19 mouse cellular contexts compared by ENCODE assay signal in the genomic region with DNA sequence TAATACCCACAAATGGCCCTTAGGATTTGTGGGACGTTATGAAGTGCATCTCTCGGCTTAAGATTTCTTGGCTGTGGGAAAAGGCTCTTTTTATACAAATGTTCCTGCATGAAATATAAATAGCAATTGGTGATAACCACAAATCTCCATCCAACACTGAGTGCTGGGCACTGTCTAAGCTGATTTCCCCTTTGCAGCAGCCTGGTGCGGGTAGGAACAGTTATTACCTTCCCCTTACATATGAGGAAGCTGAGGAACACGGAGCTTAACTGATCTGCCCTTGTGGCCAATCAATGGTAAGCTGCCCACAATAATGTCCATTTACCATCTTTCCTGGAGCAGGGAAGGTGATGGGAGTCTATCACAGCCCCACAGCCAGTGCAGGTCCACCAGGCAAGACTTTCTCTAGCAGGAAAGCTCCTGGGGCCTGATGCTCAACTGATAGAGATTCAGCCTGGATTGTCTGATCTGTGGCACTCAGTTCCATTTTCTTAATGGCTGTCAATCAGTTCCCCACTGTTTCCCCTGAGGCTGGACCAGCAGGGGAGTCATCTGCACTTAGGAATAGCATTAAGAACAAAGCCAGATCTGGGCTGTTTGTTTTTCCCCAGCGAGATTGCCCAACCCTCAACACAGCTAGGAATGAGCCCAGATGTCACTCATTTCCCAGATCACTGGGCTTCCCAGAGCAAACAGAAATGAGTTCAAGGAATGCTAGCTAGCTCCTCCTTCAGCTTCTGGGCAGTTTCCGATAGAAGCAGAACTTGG. TPM values are rescaled to one million over a fixed set of nuclear protein-coding genes. Genes with fewer than 3 reads are reported as not detected.
DNase-seq lines count a peak whose midpoint lies in the region; ATAC-seq and TF ChIP-seq lines count a peak whose summit lies in the region.
"Had no signal": no experiment of that assay in that cellular context is flagged by ENCODE, and none has a peak within 500 bp of the region (broad histone marks: within the 10 kb centered on the region; RNA-seq: fewer than 3 reads in every experiment).

No protein-coding gene starts in this region.

- intact Hi-C loops in left cerebral cortex, adult 2 months (cut with DNase I): loop anchor here (5.0 kb wide), 1 partner anchor 165 kb away; no protein-coding TSS in a partner anchor
- intact Hi-C loops in left cerebral cortex, postnatal 36 days (cut with DNase I): no loop called here

- H3K4me3 ChIP-seq in left cerebral cortex, adult 2 months: no peak overlapping the region
- no peak overlapping the region for H3K4me3 ChIP-seq in thymus, adult 2 months (ENCODE audit: control insufficient read depth, insufficient read depth, low read length)
- H3K4me3 ChIP-seq: erythroblast, embryonic 14.5 days; gastrocnemius, adult 2 months; intestine, embryonic 15.5 days; stomach, embryonic 15.5 days had no signal

- DNase-seq in left cerebral cortex, adult 2 months (ENCODE audit: extremely low spot score in 1 of 2, low spot score in 2 of 2): no peak
- DNase-seq in left cerebral cortex, postnatal 36 days (ENCODE audit: low spot score in 2 of 2): no peak
- DNase-seq in ES-CJ7 (ENCODE audit: low read depth, low spot score) (peak; percentile 91), R1 (ENCODE audit: low read depth, low spot score) (peak; percentile 88)
- no peak for DNase-seq in spleen, postnatal 10 days (ENCODE audit: low spot score in 2 of 2)
- no peak for DNase-seq in thymus, adult 2 months
- DNase-seq: cerebellum, adult 9-11 months; gastrocnemius, adult 2 months; kidney, postnatal 14 days; liver; right cerebral cortex, postnatal 14 days; thymus, postnatal 4 days had no signal

- H3K27me3 ChIP-seq in thymus, adult 2 months (ENCODE audit: control insufficient read depth, insufficient read depth, low read length): no peaks in the 10 kb centered on the region
- H3K27me3 ChIP-seq: CH12.LX; intestine, embryonic 15.5 days; stomach, embryonic 15.5 days had no signal

- H3K27ac ChIP-seq in left cerebral cortex, adult 2 months: peak overlapping the region; percentile 26
- H3K27ac ChIP-seq in thymus, adult 2 months (ENCODE audit: control insufficient read depth, insufficient read depth, low read length): no peak overlapping the region
- H3K27ac ChIP-seq: gastrocnemius, adult 2 months; intestine, embryonic 15.5 days; macrophage; stomach, embryonic 15.5 days had no signal

- H3K4me1 ChIP-seq in thymus, adult 2 months (replicated peaks; ENCODE audit: control insufficient read depth, insufficient read depth, low read length): no peaks in the 10 kb centered on the region
- H3K4me1 ChIP-seq: intestine, embryonic 15.5 days had no signal

- H3K36me3 ChIP-seq in thymus, adult 2 months (ENCODE audit: control insufficient read depth, insufficient read depth, low read length): no peaks in the 10 kb centered on the region
- H3K36me3 ChIP-seq: intestine, embryonic 15.5 days; stomach, embryonic 15.5 days had no signal

- 62% methylated on average over 6 of the region's 6 CpGs for WGBS in thymus, adult 2 months

- no peak for TF ChIP-seq CTCF in left cerebral cortex, adult 2 months (IDR thresholded peaks at IDR 0.05)
- no peak for TF ChIP-seq CTCF in thymus, adult 2 months (IDR thresholded peaks at IDR 0.05; ENCODE audit: borderline replicate concordance, control insufficient read depth, extremely low read depth, insufficient read depth, low read length, poor library complexity)

- TF ChIP-seq POLR2A in thymus, adult 2 months (IDR thresholded peaks at IDR 0.05; ENCODE audit: control insufficient read depth, extremely low read depth, insufficient read depth, low read length, poor library complexity): no peak

- ATAC-seq in granulocyte monocyte progenitor cell, adult 5-6 weeks (replicated peaks; ENCODE audit: poor library complexity, severe bottlenecking): peak; percentile 45; the same call in 1 of the 2 replicates
- ATAC-seq: activated CD4-positive, CD25-positive, alpha-beta regulatory T cell, adult 4 months; intestine, embryonic 15.5 days had no signal

RNA-seq across cellular contexts. Expression of a gene that starts 18.9 kb away (rescaled TPM):
- 10 to 100 TPM; 22.6 to 26.1 TPM for total RNA-seq in left cerebral cortex, adult 2 months (2021)
- total RNA-seq in left cerebral cortex, postnatal 36 days (2021): 10 to 100 TPM; 25.9 to 29.8 TPM
- total RNA-seq in granulocyte monocyte progenitor cell, adult 5-6 weeks (2014; fragmentation: Nextera tagmentation): 14.3 and 16.8 TPM in 2 replicates
- total RNA-seq in granulocyte monocyte progenitor cell, adult 5-6 weeks (2017): 45.2 and 102 TPM in 2 replicates
- 20.7 and 28.1 TPM in 2 replicates for polyA plus RNA-seq in thymus, adult 2 months (2012; rRNA removed)

RNA-seq across cellular contexts. Expression of a gene that starts 56.0 kb away (rescaled TPM):
- 10 to 100 TPM; 16.1 to 20.1 TPM for total RNA-seq in left cerebral cortex, adult 2 months (2021)
- total RNA-seq in left cerebral cortex, postnatal 36 days (2021): 10 to 100 TPM; 15.9 to 16.8 TPM
- 22.9 and 32.1 TPM in 2 replicates for total RNA-seq in granulocyte monocyte progenitor cell, adult 5-6 weeks (2014; fragmentation: Nextera tagmentation)
- total RNA-seq in granulocyte monocyte progenitor cell, adult 5-6 weeks (2017): 24.1 and 29.5 TPM in 2 replicates
- 75.6 and 78.7 TPM in 2 replicates for polyA plus RNA-seq in thymus, adult 2 months (2012; rRNA removed)

Comparison
In these comparisons a context has a peak if more than half of its experiments do, and no peak if none do; other contexts are left out.
1. DNase-seq: peak in ES-CJ7 (single experiment) and R1 (single experiment); none in left cerebral cortex, adult 2 months (0 of 2), left cerebral cortex, postnatal 36 days (0 of 2), spleen, postnatal 10 days (0 of 2) and thymus, adult 2 months (single experiment).